Mouse (Mus musculus) layer of hippocampus, adult 2 months (tissue): ENCODE measurements at regions not wholly inside any gene's neighbourhood (a gene's known extent, or its start where the extent isn't known, plus 50 kb on each side); places are given as distances from the start of the nearest gene placed in this dataset.

Source experiments
- DNase-seq, 2 experiments: peaks; one replicate each; pipeline ENCODE4 v3.0.0; 2022; ENCODE audit warnings: low spot score in 2 of 2
- H3K27ac ChIP-seq: fragments of 200-600 bp; 2 replicates; pipeline ENCODE4 v1.8.1; 2022
- H3K4me3 ChIP-seq: fragments of 200-600 bp; 2 replicates; pipeline ENCODE4 v1.8.1; 2022; ENCODE audit warnings: mild to moderate bottlenecking
- CTCF ChIP-seq: fragments of 200-600 bp; conservative IDR thresholded peaks from 2 replicates; pipeline ENCODE4 v1.8.1; 2022; ENCODE audit warnings: antibody characterized with exemption, mild to moderate bottlenecking, moderate library complexity

- no peak overlapping the region for H3K4me3 ChIP-seq
- peak overlapping the region; percentile 28 for H3K27ac ChIP-seq
- peak in 1 of 2 experiments; percentile 16 for DNase-seq
- no peak for TF ChIP-seq CTCF
Observed at GRCm38 (mm10) chr15:97507176-97507575, 198.4 kb downstream of the Rpap3 start.

- Histone ChIP-seq H3K4me3 (no peak overlapping the region), H3K27ac (no peak overlapping the region; the same call in 1 of the 2 replicates)
- no peak for TF ChIP-seq CTCF
- DNase-seq = peak in 1 of 2 experiments; percentile 29
Observed at GRCm38 (mm10) chr15:97505715-97506114, 199.9 kb downstream of the Rpap3 start.

GRCm38 (mm10) chr15:97504325-97504724 lies 201.3 kb downstream of the Rpap3 start:
- Histone ChIP-seq H3K4me3 (no peak overlapping the region), H3K27ac (no peak overlapping the region)
- DNase-seq = no peak
- TF ChIP-seq CTCF = no peak

GRCm38 (mm10) chr15:97502056-97502455 lies 203.6 kb downstream of the Rpap3 start:
- peak; percentile 37 to 68 for DNase-seq
- no peak for TF ChIP-seq CTCF
- Histone ChIP-seq H3K27ac (0 out of 2 replicates have a peak overlapping the region, but pooled peaks have one; percentile 18), H3K4me3 (no peak overlapping the region)

GRCm38 (mm10) chr15:97501420-97501819 lies 204.2 kb downstream of the Rpap3 start:
- Histone ChIP-seq H3K4me3 (no peak overlapping the region), H3K27ac (no peak overlapping the region)
- TF ChIP-seq CTCF = no peak
- DNase-seq = no peak

GRCm38 (mm10) chr15:97499821-97500385 lies 205.7 kb downstream of the Rpap3 start:
- DNase-seq = no peak
- H3K27ac ChIP-seq = no peak overlapping the region
- no peak for TF ChIP-seq CTCF
- no peak overlapping the region for H3K4me3 ChIP-seq

GRCm38 (mm10) chr15:97499240-97499639 lies 206.4 kb downstream of the Rpap3 start:
- no peak for DNase-seq
- no peak overlapping the region for H3K27ac ChIP-seq
- H3K4me3 ChIP-seq = no peak overlapping the region
- TF ChIP-seq CTCF = no peak

GRCm38 (mm10) chr15:97498375-97498774 lies 207.2 kb downstream of the Rpap3 start:
- H3K27ac ChIP-seq = no peak overlapping the region

GRCm38 (mm10) chr15:97496026-97496425 lies 209.6 kb downstream of the Rpap3 start:
- TF ChIP-seq CTCF = no peak
- DNase-seq = no peak
- H3K27ac ChIP-seq = no peak overlapping the region
- no peak overlapping the region for H3K4me3 ChIP-seq

More at GRCm38 (mm10) chr15:97498375-97498774, 207.2 kb downstream of the Rpap3 start:
- peak; percentile 30 for TF ChIP-seq CTCF
- H3K4me3 ChIP-seq = no peak overlapping the region
- no peak for DNase-seq

GRCm38 (mm10) chr15:97493340-97493739 lies 212.3 kb downstream of the Rpap3 start:
- no peak overlapping the region for H3K4me3 ChIP-seq
- TF ChIP-seq CTCF = no peak
- no peak for DNase-seq
- no peak overlapping the region for H3K27ac ChIP-seq

GRCm38 (mm10) chr15:97491796-97492195 lies 213.8 kb downstream of the Rpap3 start:
- no peak for TF ChIP-seq CTCF
- DNase-seq = no peak
- Histone ChIP-seq H3K4me3 (no peak overlapping the region), H3K27ac (no peak overlapping the region)

GRCm38 (mm10) chr15:97487425-97487824 lies 218.2 kb downstream of the Rpap3 start:
- Histone ChIP-seq H3K27ac (no peak overlapping the region), H3K4me3 (no peak overlapping the region)
- no peak for DNase-seq
- TF ChIP-seq CTCF = no peak

- no peak overlapping the region for H3K27ac ChIP-seq
- H3K4me3 ChIP-seq = no peak overlapping the region
- no peak for DNase-seq
- TF ChIP-seq CTCF = no peak
Observed at GRCm38 (mm10) chr15:97471986-97472779, 225.1 kb upstream of the Amigo2 start.

GRCm38 (mm10) chr15:97471476-97471875 lies 224.4 kb upstream of the Amigo2 start:
- DNase-seq = no peak
- TF ChIP-seq CTCF = no peak
- Histone ChIP-seq H3K4me3 (no peak overlapping the region), H3K27ac (no peak overlapping the region)
